Mouse (Mus musculus): ENCODE measurements around the gene Gm7697. TPM values are rescaled to one million over a fixed set of nuclear protein-coding genes. Genes with fewer than 3 reads are reported as not detected.
A peak's percentile ranks its signal among the peaks of the same experiment; 100 is the strongest.
"Not testable (repeated sequence)": the region's sequence is repeated elsewhere in the genome, so short reads cannot be mapped to it uniquely, and the experiment has no call there.

Gene Gm7697
- not detected in 2 replicates for total RNA-seq (2012; rRNA removed)
- not detected in 2 replicates for total RNA-seq (2014; rRNA removed)
- polyA plus RNA-seq (2012; ENCODE audit: insufficient read length, low read depth): not detected in 2 replicates

GRCm38 (mm10) chr8:69522876-69523275 is at the start of gene Gm7697:
TSS of gene Gm7697 (minus strand) at chr8:69522976.
- dilution Hi-C loops (cut with MboI; ENCODE audit: extremely low pct_ligation_motif_present, extremely low pct_unique_long_range_greater_than_20kb, low sequenced_read_pairs); H3K4me3 ChIP-seq (replicated peaks in 1 of 3; ENCODE audit: low read depth in 2 of 3, low read length in 2 of 3, poor library complexity in 1 of 3): not testable (repeated sequence)

DNA sequence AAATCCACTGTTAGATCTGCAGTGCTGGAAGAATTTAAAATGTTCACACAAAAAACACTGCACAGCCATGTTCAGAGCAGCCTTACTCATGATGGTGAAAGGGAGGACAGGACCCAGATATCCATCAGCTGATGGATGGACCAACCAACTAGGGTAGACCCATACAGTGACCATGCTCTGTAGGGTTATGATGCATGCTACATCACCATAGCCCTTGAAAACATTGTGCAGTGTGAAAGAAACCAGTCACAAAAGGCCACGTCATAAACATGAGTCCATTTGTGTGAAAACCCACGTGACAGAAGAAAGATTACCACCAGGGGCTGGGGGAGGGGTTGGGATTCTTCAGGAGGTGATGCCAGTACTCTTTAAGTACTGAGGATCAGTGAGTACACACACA is 28.5 kb upstream of the Gm7697 start:
- H3K27me3 ChIP-seq (replicated peaks); H3K79me2 ChIP-seq (replicated peaks; ENCODE audit: control insufficient read depth, extremely low read depth, insufficient read depth, poor library complexity, severe bottlenecking); dilution Hi-C loops (cut with MboI; ENCODE audit: extremely low pct_ligation_motif_present, extremely low pct_unique_long_range_greater_than_20kb, low sequenced_read_pairs); H3K9me3 ChIP-seq (replicated peaks; ENCODE audit: low read length); H3K4me2 ChIP-seq (ENCODE audit: insufficient read depth, low read depth, poor library complexity, severe bottlenecking); in situ Hi-C loops (cut with MboI; ENCODE audit: low pct_ligation_motif_present, low pct_unique_long_range_greater_than_20kb, low sequenced_read_pairs); DNase-seq (ENCODE audit: extremely low read depth); H3K9ac ChIP-seq (ENCODE audit: insufficient read depth, low read depth); H3K4me3 ChIP-seq (replicated peaks in 1 of 3; ENCODE audit: low read depth in 2 of 3, low read length in 2 of 3, poor library complexity in 1 of 3); H3K27ac ChIP-seq (ENCODE audit: insufficient read depth, low read depth); H3K4me1 ChIP-seq (ENCODE audit: control insufficient read depth in 1 of 2, insufficient read depth in 2 of 2); H3K36me3 ChIP-seq (replicated peaks in 1 of 2; ENCODE audit: control insufficient read depth in 1 of 2, insufficient read depth in 1 of 2, low read length in 1 of 2): not testable (repeated sequence)

More at GRCm38 (mm10) chr8:69522876-69523275, at the start of gene Gm7697:
- H3K27ac ChIP-seq (ENCODE audit: insufficient read depth, low read depth); H3K27me3 ChIP-seq (replicated peaks); DNase-seq (ENCODE audit: extremely low read depth); H3K9me3 ChIP-seq (replicated peaks; ENCODE audit: low read length); H3K4me2 ChIP-seq (ENCODE audit: insufficient read depth, low read depth, poor library complexity, severe bottlenecking); in situ Hi-C loops (cut with MboI; ENCODE audit: low pct_ligation_motif_present, low pct_unique_long_range_greater_than_20kb, low sequenced_read_pairs); H3K79me2 ChIP-seq (replicated peaks; ENCODE audit: control insufficient read depth, extremely low read depth, insufficient read depth, poor library complexity, severe bottlenecking); H3K4me1 ChIP-seq (ENCODE audit: control insufficient read depth in 1 of 2, insufficient read depth in 2 of 2); H3K9ac ChIP-seq (ENCODE audit: insufficient read depth, low read depth); H3K36me3 ChIP-seq (replicated peaks in 1 of 2; ENCODE audit: control insufficient read depth in 1 of 2, insufficient read depth in 1 of 2, low read length in 1 of 2): not testable (repeated sequence)

DNA sequence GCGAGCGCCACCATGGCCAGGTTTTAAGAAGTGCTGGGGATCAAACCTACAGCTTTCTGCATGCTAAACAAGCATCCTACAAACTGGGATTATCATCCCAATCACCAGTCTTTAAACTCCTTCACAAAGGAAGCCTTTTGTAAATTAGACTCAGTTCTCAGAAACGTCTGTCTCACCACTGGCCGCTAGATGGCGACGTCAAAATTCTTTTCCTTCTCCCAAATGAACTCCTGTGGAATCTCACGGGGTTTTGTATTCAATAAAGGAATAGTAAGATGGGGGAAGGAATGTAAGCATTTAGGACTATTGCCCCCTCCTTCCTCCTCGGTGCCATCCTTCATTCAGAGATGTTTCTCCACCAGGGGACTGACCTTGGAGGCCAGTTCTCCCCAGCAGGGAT is 26.8 kb upstream of the Gm7697 start:
- TF ChIP-seq RAD21 (IDR thresholded peaks at IDR 0.05; ENCODE audit: low read depth, low read length): peak; percentile 11
- peak; percentile 23 to 53; a peak in 3 of 4 replicates for TF ChIP-seq CTCF (conservative IDR thresholded peaks at IDR 0.05 in 1 of 2, IDR thresholded peaks at IDR 0.05 in 1 of 2; ENCODE audit: low read depth in 2 of 2, low read length in 2 of 2)
- H3K79me2 ChIP-seq (replicated peaks; ENCODE audit: control insufficient read depth, extremely low read depth, insufficient read depth, poor library complexity, severe bottlenecking); dilution Hi-C loops (cut with MboI; ENCODE audit: extremely low pct_ligation_motif_present, extremely low pct_unique_long_range_greater_than_20kb, low sequenced_read_pairs); H3K9ac ChIP-seq (ENCODE audit: insufficient read depth, low read depth); H3K9me3 ChIP-seq (replicated peaks; ENCODE audit: low read length); H3K4me3 ChIP-seq (replicated peaks in 1 of 3; ENCODE audit: low read depth in 2 of 3, low read length in 2 of 3, poor library complexity in 1 of 3); H3K36me3 ChIP-seq (replicated peaks in 1 of 2; ENCODE audit: control insufficient read depth in 1 of 2, insufficient read depth in 1 of 2, low read length in 1 of 2); H3K4me2 ChIP-seq (ENCODE audit: insufficient read depth, low read depth, poor library complexity, severe bottlenecking); H3K4me1 ChIP-seq (ENCODE audit: control insufficient read depth in 1 of 2, insufficient read depth in 2 of 2); H3K27me3 ChIP-seq (replicated peaks); H3K27ac ChIP-seq (ENCODE audit: insufficient read depth, low read depth): not testable (repeated sequence)
- in situ Hi-C loops (cut with MboI; ENCODE audit: low pct_ligation_motif_present, low pct_unique_long_range_greater_than_20kb, low sequenced_read_pairs): loop anchor here (25.0 kb wide), 1 partner anchor 212 kb away; no protein-coding TSS in a partner anchor
- DNase-seq (ENCODE audit: extremely low read depth): peak; percentile 27

- H3K36me3 ChIP-seq (replicated peaks in 1 of 2; ENCODE audit: control insufficient read depth in 1 of 2, insufficient read depth in 1 of 2, low read length in 1 of 2); H3K4me1 ChIP-seq (ENCODE audit: control insufficient read depth in 1 of 2, insufficient read depth in 2 of 2); H3K79me2 ChIP-seq (replicated peaks; ENCODE audit: control insufficient read depth, extremely low read depth, insufficient read depth, poor library complexity, severe bottlenecking); H3K4me2 ChIP-seq (ENCODE audit: insufficient read depth, low read depth, poor library complexity, severe bottlenecking); DNase-seq (ENCODE audit: extremely low read depth); dilution Hi-C loops (cut with MboI; ENCODE audit: extremely low pct_ligation_motif_present, extremely low pct_unique_long_range_greater_than_20kb, low sequenced_read_pairs); H3K27me3 ChIP-seq (replicated peaks); H3K9ac ChIP-seq (ENCODE audit: insufficient read depth, low read depth); H3K27ac ChIP-seq (ENCODE audit: insufficient read depth, low read depth); H3K9me3 ChIP-seq (replicated peaks; ENCODE audit: low read length); H3K4me3 ChIP-seq (replicated peaks in 1 of 3; ENCODE audit: low read depth in 2 of 3, low read length in 2 of 3, poor library complexity in 1 of 3): not testable (repeated sequence)
- in situ Hi-C loops (cut with MboI; ENCODE audit: low pct_ligation_motif_present, low pct_unique_long_range_greater_than_20kb, low sequenced_read_pairs): loop anchor here (25.0 kb wide), 1 partner anchor 211 kb away; no protein-coding TSS in a partner anchor
These were observed 25.3 kb upstream of the Gm7697 start for GRCm38 (mm10) chr8:69548114-69548513.

Data from CH12.LX (cell line).